Mouse (Mus musculus) embryonic facial prominence, embryonic 14.5 days (tissue): ENCODE measurements around the gene Olfr51. TPM values are rescaled to one million over a fixed set of nuclear protein-coding genes. Genes with fewer than 3 reads are reported as not detected.
A peak's percentile ranks its signal among the peaks of the same experiment; 100 is the strongest.
"Not testable (repeated sequence)": the region's sequence is repeated elsewhere in the genome, so short reads cannot be mapped to it uniquely, and the experiment has no call there.

Experiments used
- ATAC-seq: fragments of 200-750 bp; cut with Nextera tagmentation; 2 replicates; pipeline ENCODE4 v1.8.0; 2017; ENCODE audit warnings: low read depth, moderate number of reproducible peaks, moderate TSS enrichment
- DNase-seq: peaks from one replicate; pipeline ENCODE4 v3.0.0-alpha.2; 2015; ENCODE audit warnings: low spot score
- H3K27ac ChIP-seq: fragments of 300-500 bp; sonication (generic); replicated peaks from 2 replicates; pipeline ENCODE4 v1.5.1; 2014; ENCODE audit warnings: low read depth, mild to moderate bottlenecking, low read length, moderate library complexity
- H3K27me3 ChIP-seq: fragments of 300-500 bp; sonication (generic); replicated peaks from 2 replicates; pipeline ENCODE4 v1.6.1; 2014; ENCODE audit warnings: low read length; ENCODE audit not compliant: control insufficient read depth, insufficient read depth
- H3K36me3 ChIP-seq: fragments of 300-500 bp; sonication (generic); 2 replicates; pipeline ENCODE4 v1.6.1; 2014; ENCODE audit warnings: low read length, mixed read lengths; ENCODE audit not compliant: control insufficient read depth, insufficient read depth
- H3K4me1 ChIP-seq: fragments of 300-500 bp; sonication (generic); 2 replicates; pipeline ENCODE4 v1.6.1; 2014; ENCODE audit warnings: antibody characterized with exemption, low read length; ENCODE audit not compliant: control insufficient read depth, insufficient read depth
- H3K4me2 ChIP-seq: fragments of 300-500 bp; sonication (generic); 2 replicates; pipeline ENCODE4 v1.6.1; 2014; ENCODE audit warnings: low read depth, mild to moderate bottlenecking, low read length, moderate library complexity, mixed read lengths
- H3K4me3 ChIP-seq: fragments of 300-500 bp; sonication (generic); 2 replicates; pipeline ENCODE4 v1.5.1; 2014; ENCODE audit warnings: low read depth, mild to moderate bottlenecking, low read length
- H3K9ac ChIP-seq: fragments of 300-500 bp; sonication (generic); 2 replicates; pipeline ENCODE4 v1.6.1; 2014; ENCODE audit warnings: low read depth, mild to moderate bottlenecking, low read length, moderate library complexity, mixed read lengths
- H3K9me3 ChIP-seq: fragments of 300-500 bp; sonication (generic); 2 replicates; pipeline ENCODE4 v1.6.1; 2016; ENCODE audit warnings: low read length; ENCODE audit not compliant: control insufficient read depth
- WGBS: fragments of 180-500 bp; shearing (Covaris S2); extraction: QIAGEN DNeasy Blood & Tissue Kit; methylation state at CpG from one replicate; pipeline ENCODE4 v1.1.7; 2014; 5-methylcytosine and 5-hydroxymethylcytosine counted together
- polyA plus RNA-seq: library from polyadenylated mRNA; unstranded; fragments of >200 nt; fragmentation: Nextera tagmentation; extraction: Ambion mirVana; gene quantifications from 2 replicates; pipeline ENCODE4 v1.2.1, GENCODE M21; 2014

Olfr51 gene
- polyA plus RNA-seq, 1 experiment from 2014 or later: not detected

DNA sequence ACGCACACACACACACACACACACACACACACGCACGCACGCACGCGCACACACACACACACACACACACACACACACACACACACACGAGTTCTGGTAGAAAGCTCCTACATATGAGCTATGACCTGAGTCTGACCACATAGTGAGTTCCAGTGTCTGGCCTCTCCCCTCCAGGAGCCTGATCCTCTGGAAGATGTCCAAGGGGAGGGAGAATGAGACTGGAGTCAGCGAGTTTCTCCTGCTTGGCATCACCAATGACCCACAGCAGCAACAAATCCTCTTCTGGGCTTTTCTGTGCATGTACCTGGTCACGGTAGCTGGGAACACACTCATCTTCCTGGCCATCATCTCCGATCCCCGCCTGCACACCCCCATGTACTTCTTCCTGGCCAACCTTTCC is 23.4 kb downstream of the Olfr51 start:
- not testable (repeated sequence) for H3K4me2 ChIP-seq, ATAC-seq, H3K4me3 ChIP-seq, DNase-seq, H3K9me3 ChIP-seq, H3K36me3 ChIP-seq, H3K9ac ChIP-seq, H3K4me1 ChIP-seq, H3K27ac ChIP-seq, H3K27me3 ChIP-seq
- WGBS: 86% methylated on average over 11 of the region's 11 CpGs

DNA sequence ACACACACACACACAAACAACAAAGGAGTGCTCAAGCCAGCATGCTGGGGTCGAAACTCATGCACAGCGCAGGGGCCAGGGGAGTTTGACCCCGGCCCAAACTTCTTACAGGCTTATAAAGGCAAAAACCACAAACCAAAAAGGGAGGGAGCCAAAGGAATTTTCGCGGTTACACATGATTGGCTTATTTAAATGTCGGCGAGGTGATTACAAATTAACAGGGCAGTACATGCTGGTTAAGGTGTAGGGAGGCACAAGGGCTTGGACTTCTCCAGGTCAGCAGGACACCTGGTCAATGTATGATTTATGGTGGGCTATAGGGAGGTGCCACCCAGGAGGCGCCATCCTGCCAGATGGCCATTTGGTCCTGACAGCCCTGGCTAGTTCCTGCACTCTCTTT is 26.0 kb downstream of the Olfr51 start:
- not testable (repeated sequence) for H3K4me1 ChIP-seq, DNase-seq, ATAC-seq, H3K9me3 ChIP-seq, H3K9ac ChIP-seq, H3K27me3 ChIP-seq, H3K4me2 ChIP-seq, H3K27ac ChIP-seq, H3K4me3 ChIP-seq, H3K36me3 ChIP-seq
- 76% methylated on average over 8 of the region's 8 CpGs for WGBS

DNA sequence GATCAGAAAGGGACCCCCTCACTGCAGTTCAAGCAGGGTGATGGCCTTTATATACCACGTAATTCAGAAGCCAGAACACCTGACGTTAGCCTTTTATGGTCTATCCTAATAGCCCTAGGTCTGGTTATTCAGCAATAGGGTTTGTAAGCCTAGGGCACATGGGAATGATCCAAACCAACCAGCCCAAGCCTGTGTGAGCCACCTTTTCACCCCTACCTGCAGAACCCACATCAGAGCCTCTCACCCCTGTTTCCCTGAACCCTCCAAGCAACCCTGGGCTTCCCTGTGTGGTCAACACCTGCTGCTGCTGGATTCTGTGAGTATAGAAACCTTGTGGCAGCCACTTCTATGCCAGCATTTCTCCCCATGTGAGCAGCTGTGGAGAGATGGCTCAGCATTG is 26.8 kb downstream of the Olfr51 start:
- Histone ChIP-seq H3K4me3 (no peak overlapping the region), H3K4me2 (no peak overlapping the region), H3K27ac (no peak overlapping the region), H3K9ac (no peak overlapping the region), H3K9me3 (no peaks in the 10 kb centered on the region), H3K36me3 (no peaks in the 10 kb centered on the region), H3K27me3 (no peaks in the 10 kb centered on the region), H3K4me1 (no peaks in the 10 kb centered on the region)
- no peak for DNase-seq
- no peak for ATAC-seq
- 74% methylated on average over 2 of the region's 2 CpGs for WGBS

DNA sequence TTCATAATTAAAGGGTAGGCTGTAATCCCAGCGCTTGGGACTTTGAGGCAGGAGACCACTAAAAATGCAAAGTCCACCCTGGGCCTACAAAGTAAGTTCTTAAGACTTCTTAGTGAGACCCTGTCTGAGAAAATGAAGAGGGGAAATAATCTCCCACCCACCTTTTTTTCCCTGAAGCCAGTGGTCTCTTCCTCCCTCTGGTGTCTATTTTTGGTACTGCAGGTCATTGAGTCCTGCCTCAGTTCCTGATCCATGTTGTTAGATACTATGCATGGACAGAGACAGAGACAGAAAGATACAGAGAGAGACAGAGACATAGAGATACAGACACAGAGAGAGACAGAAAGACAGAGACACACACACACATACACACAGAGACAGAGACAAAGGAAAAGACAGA is 29.5 kb downstream of the Olfr51 start:
- Histone ChIP-seq H3K27ac (no peak overlapping the region), H3K9ac (no peak overlapping the region), H3K4me3 (no peak overlapping the region), H3K9me3 (no peaks in the 10 kb centered on the region), H3K36me3 (no peaks in the 10 kb centered on the region), H3K4me1 (no peaks in the 10 kb centered on the region), H3K27me3 (no peaks in the 10 kb centered on the region), H3K4me2 (no peak overlapping the region)
- no peak for ATAC-seq
- DNase-seq: peak; percentile 20
- WGBS: 6% methylated on average over 1 of the region's 1 CpGs

DNA sequence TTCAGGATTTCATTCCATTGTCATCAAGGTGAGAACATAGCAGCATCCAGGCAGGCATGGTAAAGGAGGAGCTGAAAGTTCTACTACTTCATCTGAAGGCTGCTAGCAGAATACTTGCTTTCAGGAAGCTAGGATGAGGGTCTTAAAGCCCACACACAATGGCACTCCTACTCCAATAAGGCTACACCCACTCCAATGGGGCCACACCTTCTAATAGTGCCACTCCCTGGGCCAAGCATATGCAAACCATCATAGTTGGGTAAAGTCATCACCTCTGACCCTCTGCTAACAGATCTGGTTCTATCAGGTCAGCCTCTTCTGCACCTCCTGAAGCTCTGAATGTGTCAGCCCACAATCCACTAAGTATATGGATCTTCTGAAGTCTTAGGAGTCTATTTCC is 30.7 kb downstream of the Olfr51 start:
- H3K27ac ChIP-seq, H3K9me3 ChIP-seq, H3K27me3 ChIP-seq, H3K4me3 ChIP-seq, H3K4me1 ChIP-seq, H3K36me3 ChIP-seq, ATAC-seq, DNase-seq, H3K9ac ChIP-seq, H3K4me2 ChIP-seq: not testable (repeated sequence)

DNA sequence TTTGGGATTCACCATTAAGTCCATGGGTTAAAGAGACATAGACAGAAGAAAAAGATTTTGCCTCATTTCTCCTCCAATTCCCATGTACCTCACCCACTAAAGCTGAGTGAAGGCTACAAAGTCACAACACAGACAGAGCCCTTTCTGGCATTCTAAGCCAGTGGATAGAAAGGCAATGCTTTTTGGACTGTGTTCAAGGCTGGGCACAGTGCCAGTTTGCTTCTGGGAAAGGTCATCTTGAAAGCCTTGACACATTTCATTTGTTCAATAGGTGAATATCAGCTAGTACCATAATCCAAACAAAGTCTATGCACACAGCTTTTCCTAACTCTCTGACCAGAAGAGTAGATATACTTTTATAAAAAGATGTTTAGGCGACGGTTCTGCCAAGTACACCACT is 32.6 kb downstream of the Olfr51 start:
- no peaks in the 10 kb centered on the region for H3K36me3 ChIP-seq
- 84% methylated on average over 2 of the region's 2 CpGs for WGBS
- DNase-seq (no peak), ATAC-seq (no peak)
- H3K9ac ChIP-seq: no peak overlapping the region
- no peaks in the 10 kb centered on the region for H3K4me1 ChIP-seq
- no peak overlapping the region for H3K4me2 ChIP-seq
- H3K4me3 ChIP-seq: no peak overlapping the region
- no peak overlapping the region for H3K27ac ChIP-seq
- no peaks in the 10 kb centered on the region for H3K27me3 ChIP-seq
- H3K9me3 ChIP-seq: no peaks in the 10 kb centered on the region

DNA sequence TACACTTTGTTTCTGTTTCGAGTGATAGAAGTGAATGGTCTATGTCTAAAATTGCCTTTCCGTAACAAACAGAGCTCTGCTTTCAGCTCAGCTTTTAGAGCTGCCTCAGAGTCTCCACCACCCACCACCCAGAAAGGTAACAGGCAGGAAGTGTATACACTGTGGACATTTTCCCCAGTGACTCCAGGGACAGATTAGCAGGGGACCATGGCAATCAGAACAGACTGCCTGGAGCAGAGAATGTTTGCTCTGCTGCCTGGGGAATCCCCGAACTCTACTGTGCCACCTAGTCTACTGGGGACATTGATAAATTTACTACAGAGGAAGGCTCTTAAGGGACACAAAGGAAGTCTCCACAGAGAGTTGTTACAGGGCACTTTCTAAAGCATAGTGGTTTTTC is 41.4 kb downstream of the Olfr51 start:
- not testable (repeated sequence) for H3K4me1 ChIP-seq, H3K4me3 ChIP-seq, H3K9ac ChIP-seq, H3K36me3 ChIP-seq, ATAC-seq, DNase-seq, H3K27me3 ChIP-seq, H3K9me3 ChIP-seq, H3K27ac ChIP-seq, H3K4me2 ChIP-seq
- 77% methylated on average over 3 of the region's 3 CpGs for WGBS

DNA sequence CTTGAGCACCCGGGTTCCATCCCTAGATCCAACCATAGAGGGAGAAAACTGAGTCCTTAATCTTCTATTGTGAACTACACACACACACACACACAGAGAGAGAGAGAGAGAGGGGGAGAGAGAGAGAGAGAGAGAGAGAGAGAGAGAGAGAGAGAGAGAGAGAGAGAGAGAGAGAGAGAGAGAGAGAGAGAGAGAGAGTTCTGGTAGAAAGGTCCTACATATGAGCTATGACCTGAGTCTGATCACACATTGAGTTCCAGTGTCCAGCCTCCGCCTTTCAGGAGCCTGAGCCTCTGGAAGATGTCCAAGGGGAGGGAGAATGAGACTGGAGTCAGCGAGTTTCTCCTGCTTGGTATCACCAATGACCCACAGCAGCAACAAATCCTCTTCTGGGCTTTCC is 44.4 kb downstream of the Olfr51 start, which contains the start of gene Olfr1375:
Gene Olfr1375 (plus strand): TSS at position 301 of the 400 bp plus-strand sequence.
- H3K4me3 ChIP-seq, H3K27ac ChIP-seq, H3K36me3 ChIP-seq, H3K9ac ChIP-seq, H3K27me3 ChIP-seq, H3K4me1 ChIP-seq, DNase-seq, H3K4me2 ChIP-seq, H3K9me3 ChIP-seq, ATAC-seq: not testable (repeated sequence)
- WGBS: 67% methylated on average over 2 of the region's 3 CpGs

DNA sequence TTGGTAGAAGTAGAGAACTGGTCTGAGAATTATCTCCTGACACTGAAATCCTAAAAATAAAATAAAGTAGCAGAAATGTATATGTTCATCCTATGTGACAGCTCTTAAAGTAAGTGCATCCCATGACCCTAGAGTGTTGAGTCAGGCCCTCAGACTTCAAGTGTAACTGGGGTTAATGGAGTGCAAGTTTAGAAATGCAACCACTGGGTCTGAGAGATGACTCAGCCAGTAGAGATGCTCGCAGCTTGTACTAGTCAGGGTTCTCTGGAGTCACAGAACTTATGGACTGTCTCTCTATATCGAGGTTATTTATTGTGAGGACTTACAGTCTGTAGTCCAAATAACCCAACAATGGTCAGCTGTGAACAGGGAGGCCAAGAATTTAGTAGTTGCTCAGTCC is 48.3 kb downstream of the Olfr51 start:
- no peaks in the 10 kb centered on the region for H3K9me3 ChIP-seq
- no peaks in the 10 kb centered on the region for H3K4me1 ChIP-seq
- WGBS: 59% methylated on average over 2 of the region's 2 CpGs
- no peak overlapping the region for H3K9ac ChIP-seq
- no peak overlapping the region for H3K4me2 ChIP-seq
- H3K27me3 ChIP-seq: no peaks in the 10 kb centered on the region
- ATAC-seq: no peak
- H3K4me3 ChIP-seq: no peak overlapping the region
- no peak overlapping the region for H3K27ac ChIP-seq
- no peaks in the 10 kb centered on the region for H3K36me3 ChIP-seq
- DNase-seq: no peak
